Mouse (Mus musculus) midbrain, embryonic 14.5 days (tissue): ENCODE data around the gene Pappa. TPM values are rescaled to one million over a fixed set of nuclear protein-coding genes. Genes with fewer than 3 reads are reported as not detected.
A peak's percentile ranks its signal among the peaks of the same experiment; 100 is the strongest.

Experiments used
- ATAC-seq: fragments of 200-750 bp; cut with Nextera tagmentation; 2 replicates; pipeline ENCODE4 v1.8.0; 2017; ENCODE audit warnings: moderate number of reproducible peaks, moderate library complexity; ENCODE audit not compliant: low FRiP score, low TSS enrichment
- DNase-seq: peaks from one replicate; pipeline ENCODE4 v3.0.0-alpha.2; 2015
- H3K27ac ChIP-seq: fragments of 300-500 bp; sonication (generic); replicated peaks from 2 replicates; pipeline ENCODE4 v1.5.1; 2014; ENCODE audit warnings: mild to moderate bottlenecking, low read depth, low read length, moderate library complexity
- H3K27me3 ChIP-seq: fragments of 300-500 bp; sonication (generic); 2 replicates; pipeline ENCODE4 v1.6.1; 2014; ENCODE audit warnings: low read length, control low read depth, mixed read lengths; ENCODE audit not compliant: control insufficient read depth, insufficient read depth
- H3K36me3 ChIP-seq: fragments of 300-500 bp; sonication (generic); 2 replicates; pipeline ENCODE4 v1.6.1; 2014; ENCODE audit warnings: low read length, control low read depth; ENCODE audit not compliant: control insufficient read depth, insufficient read depth
- H3K4me1 ChIP-seq: fragments of 300-500 bp; sonication (generic); 2 replicates; pipeline ENCODE4 v1.6.1; 2014; ENCODE audit warnings: mild to moderate bottlenecking, antibody characterized with exemption, low read length, control low read depth; ENCODE audit not compliant: control insufficient read depth, insufficient read depth
- H3K4me2 ChIP-seq: fragments of 300-500 bp; sonication (generic); 2 replicates; pipeline ENCODE4 v1.6.1; 2014; ENCODE audit warnings: mild to moderate bottlenecking, low read length, moderate library complexity
- H3K4me3 ChIP-seq: fragments of 300-500 bp; sonication (generic); replicated peaks from 2 replicates; pipeline ENCODE4 v1.5.1; 2014; ENCODE audit warnings: low read depth, low read length
- H3K9ac ChIP-seq: fragments of 300-500 bp; sonication (generic); replicated peaks from 2 replicates; pipeline ENCODE4 v1.6.1; 2014; ENCODE audit warnings: mild to moderate bottlenecking, low read length, moderate library complexity
- H3K9me3 ChIP-seq: fragments of 300-500 bp; sonication (generic); 2 replicates; pipeline ENCODE4 v1.6.1; 2016; ENCODE audit warnings: low read length, control low read depth, mixed read lengths; ENCODE audit not compliant: control insufficient read depth
- WGBS: fragments of 180-500 bp; shearing (Covaris S2); extraction: QIAGEN DNeasy Blood & Tissue Kit; methylation state at CpG from one replicate; pipeline ENCODE4 v1.1.7; 2014; 5-methylcytosine and 5-hydroxymethylcytosine counted together
- polyA plus RNA-seq: library from polyadenylated mRNA; unstranded; fragments of >200 nt; fragmentation: Nextera tagmentation; extraction: Ambion mirVana; gene quantifications from 2 replicates; pipeline ENCODE4 v1.2.1, GENCODE M21; 2014

The Pappa gene
- polyA plus RNA-seq, 1 experiment from 2014 or later = 1.2 TPM

DNA sequence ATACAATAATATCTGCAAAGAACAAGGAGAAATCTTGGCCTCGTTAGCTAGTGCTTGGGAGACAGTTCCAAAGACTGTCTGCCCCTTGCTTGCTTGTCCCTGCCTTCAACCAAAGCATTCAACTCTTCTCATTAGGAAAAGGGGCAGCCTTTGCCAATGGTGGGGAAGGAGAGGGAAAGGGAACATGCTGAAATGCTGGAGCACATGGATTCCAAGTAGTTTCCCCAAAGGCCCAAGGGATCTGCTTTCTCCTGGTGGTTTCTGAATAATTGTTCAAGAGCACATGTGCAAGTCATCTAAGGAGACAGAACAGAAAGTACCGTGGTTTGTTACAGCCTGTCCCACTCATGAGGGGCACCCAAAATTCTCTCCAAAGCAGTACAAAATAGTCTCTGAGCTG, 146.0 kb downstream of the Pappa start:
- H3K9me3 ChIP-seq = no peaks in the 10 kb centered on the region
- no peaks in the 10 kb centered on the region for H3K36me3 ChIP-seq
- DNase-seq (no peak), ATAC-seq (no peak)
- WGBS = 90% methylated on average over 2 of the region's 2 CpGs
- no peak overlapping the region for H3K27ac ChIP-seq
- no peak overlapping the region for H3K9ac ChIP-seq
- no peaks in the 10 kb centered on the region for H3K27me3 ChIP-seq
- H3K4me2 ChIP-seq = no peak overlapping the region
- H3K4me1 ChIP-seq = no peaks in the 10 kb centered on the region
- H3K4me3 ChIP-seq = no peak overlapping the region

DNA sequence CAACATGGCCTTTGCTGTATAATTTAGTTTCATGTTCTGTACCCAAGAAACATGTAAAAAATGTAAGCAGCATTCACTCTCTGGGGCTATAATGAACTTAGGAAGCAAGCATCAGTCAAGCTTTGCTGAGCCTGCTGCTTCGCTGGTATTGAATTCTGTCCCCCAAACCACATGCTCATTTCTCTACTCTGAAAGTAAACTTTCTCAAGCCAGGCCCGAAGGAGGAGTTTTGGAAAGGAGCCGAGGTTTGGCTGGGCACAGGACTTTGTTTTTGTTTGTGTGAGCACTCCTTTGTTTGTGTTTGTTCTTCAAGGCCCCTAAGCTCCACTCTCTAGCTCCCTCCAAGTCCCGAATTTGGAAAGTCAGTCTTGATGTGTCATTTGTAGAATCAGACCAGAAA, 148.3 kb downstream of the Pappa start:
- Histone ChIP-seq H3K9ac (no peak overlapping the region), H3K9me3 (no peaks in the 10 kb centered on the region), H3K36me3 (no peaks in the 10 kb centered on the region), H3K27me3 (no peaks in the 10 kb centered on the region; the same call in 1 of the 2 replicates), H3K4me3 (no peak overlapping the region), H3K4me1 (no peaks in the 10 kb centered on the region), H3K4me2 (no peak overlapping the region), H3K27ac (no peak overlapping the region)
- DNase-seq (no peak), ATAC-seq (no peak)
- 51% methylated on average over 4 of the region's 4 CpGs for WGBS

DNA sequence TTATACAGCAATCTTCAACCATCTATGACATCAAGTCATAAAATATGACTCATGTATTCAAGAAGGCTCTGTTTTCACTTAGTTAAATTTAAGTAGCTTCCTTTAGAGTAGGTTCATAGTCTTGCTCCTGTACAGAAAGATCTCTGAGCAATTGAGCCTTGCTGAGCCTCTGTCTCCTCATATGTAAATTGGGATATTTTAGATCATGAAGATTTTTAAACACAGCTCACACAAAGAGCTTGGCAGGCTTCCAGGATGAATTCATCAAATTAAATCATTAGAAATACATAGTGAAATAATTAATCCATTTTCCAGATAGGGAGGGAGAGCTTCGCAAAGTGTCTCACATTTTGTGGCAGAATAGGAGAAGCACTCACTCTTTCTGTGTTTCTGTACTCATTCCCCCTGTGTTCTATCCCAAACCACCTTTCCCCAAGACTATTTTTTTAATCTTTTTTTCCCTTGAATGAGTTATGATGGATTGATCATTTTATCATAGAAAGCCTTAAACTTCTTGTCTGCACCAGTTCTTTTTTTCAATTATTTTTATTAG, 149.4 kb downstream of the Pappa start:
- 65% methylated on average over 1 of the region's 1 CpGs for WGBS
- H3K4me1 ChIP-seq = 0 out of 2 replicates have a peak, but pooled peaks cover under 1% of the 10 kb centered on the region
- H3K4me3 ChIP-seq = no peak overlapping the region
- no peak overlapping the region for H3K9ac ChIP-seq
- no peaks in the 10 kb centered on the region for H3K36me3 ChIP-seq
- H3K9me3 ChIP-seq = no peaks in the 10 kb centered on the region
- peak; percentile 46 for DNase-seq
- no peaks in the 10 kb centered on the region; the same call in 1 of the 2 replicates for H3K27me3 ChIP-seq
- no peak for ATAC-seq
- H3K27ac ChIP-seq = no peak overlapping the region
- H3K4me2 ChIP-seq = no peak overlapping the region

DNA sequence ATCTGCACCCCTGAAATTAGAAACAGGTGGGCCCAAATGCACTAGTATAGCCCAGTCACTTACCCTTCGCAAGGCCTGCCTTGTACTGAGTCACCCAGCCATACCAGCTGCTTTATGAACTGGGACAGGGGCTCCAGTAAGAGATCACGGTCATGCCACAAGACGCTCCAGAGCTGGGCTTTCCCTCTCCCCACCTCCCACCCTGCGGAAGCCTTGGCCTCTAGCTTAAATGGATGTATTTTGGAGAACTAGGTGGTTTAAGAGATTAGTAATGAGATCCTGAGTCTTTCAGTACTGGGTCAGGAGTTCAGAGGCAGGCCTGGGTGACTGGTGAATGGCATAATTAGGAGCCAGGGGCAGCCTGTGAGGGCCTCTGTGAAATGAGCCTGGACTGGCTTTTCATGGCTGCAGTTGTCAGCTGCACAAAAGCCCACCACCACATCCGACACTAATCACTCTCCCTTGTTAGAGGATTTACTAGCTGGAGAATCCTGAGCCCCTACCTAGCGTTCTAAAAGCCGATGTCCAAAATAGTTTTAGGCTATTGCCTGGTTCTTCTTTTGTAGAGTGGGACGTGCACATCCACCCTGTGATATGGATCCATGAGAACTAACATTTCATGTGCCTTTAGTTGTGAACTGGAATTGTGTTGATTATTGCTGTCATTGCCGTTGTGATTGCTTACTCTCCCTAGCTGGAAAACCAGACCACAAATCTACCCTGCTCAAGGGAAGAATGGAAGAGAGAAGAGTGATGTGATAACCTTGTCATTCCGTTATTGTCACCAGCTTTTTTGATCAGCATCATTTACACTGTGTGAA, 154.7 kb downstream of the Pappa start:
- H3K4me3 ChIP-seq = no peak overlapping the region
- H3K4me1 ChIP-seq = 0 out of 2 replicates have a peak, but pooled peaks cover 9% of the 10 kb centered on the region
- H3K27ac ChIP-seq = no peak overlapping the region
- H3K36me3 ChIP-seq = no peaks in the 10 kb centered on the region
- WGBS = 7% methylated on average over 10 of the region's 10 CpGs
- H3K9me3 ChIP-seq = no peaks in the 10 kb centered on the region
- DNase-seq (peak; percentile 32), ATAC-seq (peak; percentile 49; the same call in 1 of the 2 replicates)
- no peak overlapping the region for H3K9ac ChIP-seq
- no peaks in the 10 kb centered on the region; the same call in 1 of the 2 replicates for H3K27me3 ChIP-seq
- H3K4me2 ChIP-seq = no peak overlapping the region

DNA sequence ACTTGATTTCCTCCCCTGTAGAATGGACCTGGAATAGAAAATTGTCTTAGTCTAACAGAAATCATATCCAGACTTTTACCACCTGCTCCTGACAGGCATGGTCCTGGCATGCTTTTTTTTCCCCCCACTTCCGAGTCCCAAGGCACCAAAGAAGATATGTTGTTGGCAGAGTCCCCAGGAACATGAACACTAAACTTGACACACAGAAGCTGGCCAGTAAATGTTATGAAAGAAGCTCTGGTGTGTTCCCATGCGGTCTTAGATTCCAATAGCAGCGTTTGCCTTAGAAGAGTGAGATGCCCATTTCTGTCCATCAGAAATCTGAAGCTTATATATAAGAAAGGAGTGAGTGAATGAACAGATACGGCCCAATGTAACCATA, 155.3 kb downstream of the Pappa start:
- H3K9ac ChIP-seq = no peak overlapping the region
- H3K4me1 ChIP-seq = 0 out of 2 replicates have a peak, but pooled peaks cover 9% of the 10 kb centered on the region
- H3K27ac ChIP-seq = no peak overlapping the region
- no peaks in the 10 kb centered on the region; the same call in 1 of the 2 replicates for H3K27me3 ChIP-seq
- no peak for ATAC-seq
- H3K36me3 ChIP-seq = no peaks in the 10 kb centered on the region
- DNase-seq = no peak
- H3K9me3 ChIP-seq = no peaks in the 10 kb centered on the region
- H3K4me2 ChIP-seq = no peak overlapping the region
- WGBS = 48% methylated on average over 4 of the region's 4 CpGs
- H3K4me3 ChIP-seq = no peak overlapping the region

DNA sequence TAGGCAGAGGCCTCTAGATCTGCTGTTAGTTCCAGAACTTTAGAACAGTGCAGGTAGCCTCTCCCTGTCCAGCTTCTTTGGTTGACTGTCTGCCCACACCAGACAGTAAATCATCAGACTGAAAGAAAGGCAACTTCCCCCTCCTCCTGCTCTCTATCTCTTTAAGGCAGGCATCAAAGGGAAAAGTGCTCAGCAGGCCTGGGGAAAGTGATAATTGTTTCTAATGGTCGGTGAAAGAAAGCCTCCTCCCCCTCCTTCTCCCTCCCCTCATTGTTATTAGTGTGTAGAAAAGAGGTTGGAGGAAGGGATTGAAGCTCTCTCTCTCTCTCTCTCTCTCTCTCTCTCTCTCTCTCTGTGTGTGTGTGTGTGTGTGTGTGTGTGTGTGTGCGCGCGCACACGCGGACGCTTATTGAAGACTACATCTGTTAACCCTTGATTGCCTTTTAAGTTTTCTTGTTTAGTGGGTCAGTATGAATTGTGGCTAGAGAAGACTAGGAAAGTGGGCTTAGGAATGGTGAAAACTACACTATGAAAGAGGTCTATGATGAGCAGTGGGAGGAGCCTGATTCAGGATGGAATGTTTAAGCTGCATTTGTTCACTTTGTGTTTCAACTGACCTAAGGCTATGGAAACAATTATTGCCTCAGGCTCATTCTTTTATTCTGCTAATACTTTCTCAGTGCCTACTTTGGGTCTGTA, 156.2 kb downstream of the Pappa start:
- under 1% methylated on average over 7 of the region's 7 CpGs for WGBS
- Histone ChIP-seq H3K4me1 (0 out of 2 replicates have a peak, but pooled peaks cover 9% of the 10 kb centered on the region), H3K27me3 (no peaks in the 10 kb centered on the region; the same call in 1 of the 2 replicates), H3K9ac (no peak overlapping the region), H3K36me3 (no peaks in the 10 kb centered on the region), H3K27ac (no peak overlapping the region), H3K9me3 (no peaks in the 10 kb centered on the region), H3K4me2 (no peak overlapping the region), H3K4me3 (no peak overlapping the region)
- ATAC-seq = peak; percentile 65; the same call in 1 of the 2 replicates
- peak; percentile 66 for DNase-seq

DNA sequence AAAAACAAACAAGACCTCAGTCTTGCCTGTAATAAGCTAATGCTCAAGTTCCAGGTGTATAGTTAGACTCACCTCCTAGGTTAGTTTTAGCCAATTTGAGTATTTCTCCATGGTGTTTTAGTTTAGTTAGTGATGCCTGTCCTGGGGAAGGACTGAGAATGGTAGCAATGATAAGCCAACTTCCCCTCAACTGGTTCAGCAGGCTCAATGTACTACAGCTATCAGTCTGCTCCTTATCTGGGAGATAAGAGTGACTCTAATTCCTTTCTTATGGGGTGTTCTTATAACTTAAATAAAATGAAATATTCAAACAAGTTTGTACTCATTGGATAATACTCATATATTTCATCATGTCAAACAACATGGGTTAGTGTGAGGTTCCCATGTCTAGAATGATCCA, 156.9 kb downstream of the Pappa start:
- Histone ChIP-seq H3K27ac (no peak overlapping the region), H3K36me3 (no peaks in the 10 kb centered on the region), H3K4me2 (no peak overlapping the region), H3K4me3 (no peak overlapping the region), H3K4me1 (0 out of 2 replicates have a peak, but pooled peaks cover 9% of the 10 kb centered on the region), H3K9me3 (no peaks in the 10 kb centered on the region), H3K9ac (no peak overlapping the region), H3K27me3 (no peaks in the 10 kb centered on the region; the same call in 1 of the 2 replicates)
- no peak for ATAC-seq
- DNase-seq = no peak

DNA sequence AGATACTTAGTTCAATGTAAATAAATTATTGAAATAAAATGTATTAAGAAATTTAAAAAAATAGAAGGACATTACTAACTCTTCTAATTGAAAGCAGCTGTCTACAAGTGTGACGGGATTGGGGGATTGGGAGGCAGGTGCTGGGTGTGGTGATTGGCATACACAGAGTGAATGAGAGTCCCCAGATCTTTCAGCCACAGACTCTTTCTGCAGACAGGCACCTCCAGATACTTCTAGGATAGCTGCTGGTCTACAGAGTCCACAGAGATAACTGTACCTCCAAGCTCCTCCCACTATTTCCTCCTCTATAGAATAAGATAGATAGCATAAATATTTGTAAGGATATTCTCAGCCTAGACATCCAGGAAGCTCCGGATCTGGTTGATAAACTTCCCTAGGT, 159.6 kb downstream of the Pappa start:
- no peaks in the 10 kb centered on the region for H3K9me3 ChIP-seq
- no peak overlapping the region for H3K4me2 ChIP-seq
- DNase-seq (no peak), ATAC-seq (no peak)
- WGBS = 85% methylated on average over 2 of the region's 2 CpGs
- H3K4me1 ChIP-seq = 0 out of 2 replicates have a peak, but pooled peaks cover 7% of the 10 kb centered on the region
- H3K4me3 ChIP-seq = no peak overlapping the region
- no peak overlapping the region for H3K27ac ChIP-seq
- no peaks in the 10 kb centered on the region for H3K36me3 ChIP-seq
- no peak overlapping the region for H3K9ac ChIP-seq
- no peaks in the 10 kb centered on the region for H3K27me3 ChIP-seq
